Mouse (Mus musculus) heart, postnatal 10 days (tissue): Measurements from ENCODE around the gene Nkd1. TPM values are rescaled to one million over a fixed set of nuclear protein-coding genes. Genes with fewer than 3 reads are reported as not detected.

Experiments
- DNase-seq, 2 experiments: peaks; one replicate each; pipeline ENCODE4 v3.0.0; 2021
- intact Hi-C: fragments of 180-260 bp; cut with DNase I; formaldehyde crosslinking; loops from one replicate; pipeline ENCODE4 v1.15.1; 2025
- total RNA-seq, 2 experiments: library from RNA; stranded (reverse); gene quantifications; 2 replicates each; pipeline ENCODE4 v1.2.3; 2021

Nkd1 gene
- total RNA-seq, 2 experiments from 2014 or later: 5.1 to 5.4 TPM

- intact Hi-C loops: no loop called here
- DNase-seq: no peak
Measured at GRCm38 (mm10) chr8:88642734-88643564, 121.8 kb downstream of the Nkd1 start.

Other genes with a start within 250 kb of the Nkd1 start
- 10 to 100 TPM in 1 of 2 experiments, 1 to 10 TPM in 1; 8.5 to 10.5 TPM for gene Adcy7, start 249.0 kb upstream of the Nkd1 start, total RNA-seq
- 10 to 100 TPM; 68.0 to 78.8 TPM for gene Brd7, start 159.2 kb upstream of the Nkd1 start, total RNA-seq
- 1 to 10 TPM; 1.5 to 2.0 TPM for gene Snx20, start 114.8 kb downstream of the Nkd1 start, total RNA-seq
- 1 to 10 TPM; 1.0 to 1.4 TPM for gene Nod2, start 126.0 kb downstream of the Nkd1 start, total RNA-seq
- gene Cyld, start 175.7 kb downstream of the Nkd1 start, total RNA-seq: 10 to 100 TPM; 19.8 to 22.0 TPM